Mouse (Mus musculus) megakaryocyte progenitor cell, adult 5-6 weeks (primary cell): ENCODE data around the gene Gdpd5. TPM values are rescaled to one million over a fixed set of nuclear protein-coding genes. Genes with fewer than 3 reads are reported as not detected.

Experiments used
- ATAC-seq: replicated peaks from 2 replicates; pipeline ENCODE4 v1.8.0; 2016; ENCODE audit warnings: mild to moderate bottlenecking, moderate TSS enrichment, inconsistent platforms; ENCODE audit not compliant: poor library complexity
- total RNA-seq, 2 experiments: library from RNA; stranded (forward) in 1 of 2; stranded (reverse) in 1 of 2; fragments of 157-497, 149-512 nt in 1 of 2; fragments of 200-1000 nt in 1 of 2; gene quantifications; 2 replicates each; pipeline versions ENCODE4 v1.2.3 to v1.2.4; 2015 to 2017

The Gdpd5 gene
- total RNA-seq, 2 experiments from 2014 or later, result 0.08 TPM; not detected in 1

- peak; percentile 90 for ATAC-seq
Measured at GRCm38 (mm10) chr7:99365069-99365468, 16.1 kb upstream of the Gdpd5 start.

GRCm38 (mm10) chr7:99366716-99367115 lies 14.5 kb upstream of the Gdpd5 start:
- ATAC-seq, result no peak

GRCm38 (mm10) chr7:99374325-99374724 lies 6.9 kb upstream of the Gdpd5 start:
- ATAC-seq, result 0 out of 2 replicates have a peak, but pooled peaks have one; percentile 14

- peak; percentile 78 for ATAC-seq
Measured at GRCm38 (mm10) chr7:99375455-99375854, 5.8 kb upstream of the Gdpd5 start.

- no peak for ATAC-seq
Measured at GRCm38 (mm10) chr7:99378870-99379269, 2.3 kb upstream of the Gdpd5 start.

GRCm38 (mm10) chr7:99380491-99381213 lies 562 bp upstream of the Gdpd5 start:
- ATAC-seq, result peak; percentile 44

GRCm38 (mm10) chr7:99382088-99383000 lies 1.1 kb downstream of the Gdpd5 start:
- ATAC-seq, result no peak

- no peak for ATAC-seq
Measured at GRCm38 (mm10) chr7:99383246-99383645, 2.0 kb downstream of the Gdpd5 start.

- ATAC-seq, result no peak
Measured at GRCm38 (mm10) chr7:99384101-99384611, 2.9 kb downstream of the Gdpd5 start.

GRCm38 (mm10) chr7:99386030-99386429 lies 4.8 kb downstream of the Gdpd5 start:
- ATAC-seq, result no peak

GRCm38 (mm10) chr7:99386811-99387210 lies 5.6 kb downstream of the Gdpd5 start:
- ATAC-seq, result no peak

- no peak for ATAC-seq
Measured at GRCm38 (mm10) chr7:99387356-99387755, 6.1 kb downstream of the Gdpd5 start.

- ATAC-seq, result no peak
Measured at GRCm38 (mm10) chr7:99390559-99390958, 9.3 kb downstream of the Gdpd5 start.

GRCm38 (mm10) chr7:99392696-99393095 lies 11.5 kb downstream of the Gdpd5 start:
- ATAC-seq, result no peak

GRCm38 (mm10) chr7:99393711-99394325 lies 12.6 kb downstream of the Gdpd5 start:
- no peak for ATAC-seq

- no peak for ATAC-seq
Measured at GRCm38 (mm10) chr7:99395385-99395784, 14.2 kb downstream of the Gdpd5 start.

- no peak for ATAC-seq
Measured at GRCm38 (mm10) chr7:99395908-99396616, 14.8 kb downstream of the Gdpd5 start.

GRCm38 (mm10) chr7:99396994-99397659 lies 15.9 kb downstream of the Gdpd5 start:
- no peak for ATAC-seq

GRCm38 (mm10) chr7:99401373-99401772 lies 20.2 kb downstream of the Gdpd5 start:
- ATAC-seq, result no peak

- no peak for ATAC-seq
Measured at GRCm38 (mm10) chr7:99402477-99402876, 21.3 kb downstream of the Gdpd5 start.
